8 mouse cellular contexts compared by ENCODE assay signal in the genomic region with DNA sequence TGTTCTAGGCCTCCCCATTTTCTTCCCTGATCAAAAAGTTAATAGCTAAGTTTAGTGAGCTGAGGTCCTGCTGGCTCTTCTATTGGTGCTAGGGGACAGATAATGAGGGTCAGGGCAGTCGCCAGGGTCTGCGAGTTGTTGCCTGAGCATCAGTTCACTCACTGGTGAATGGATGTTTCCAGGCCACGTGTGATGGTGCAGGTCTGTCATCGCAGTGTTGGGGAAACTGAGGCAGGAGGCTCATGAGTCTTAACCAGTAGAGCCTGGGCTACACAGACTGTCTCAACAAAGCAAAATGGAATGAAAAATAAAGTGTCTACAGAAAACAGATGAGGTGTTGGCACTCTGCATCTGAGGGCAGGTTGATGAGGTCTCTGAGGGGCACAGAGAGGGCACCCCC. TPM values are rescaled to one million over a fixed set of nuclear protein-coding genes. Genes with fewer than 3 reads are reported as not detected.
DNase-seq lines count a peak whose midpoint lies in the region; ATAC-seq and TF ChIP-seq lines count a peak whose summit lies in the region.

No protein-coding gene starts in this region.

- no peak for ATAC-seq in heart, embryonic 13.5 days (ENCODE audit: extremely low read depth, insufficient number of reproducible peaks, low FRiP score, low TSS enrichment)
- ATAC-seq in hindbrain, embryonic 11.5 days (ENCODE audit: low FRiP score), result no peak
- no peak for ATAC-seq in midbrain, embryonic 12.5 days (ENCODE audit: low FRiP score, low read depth)

- no peaks in the 10 kb centered on the region for H3K9me3 ChIP-seq in heart, embryonic 13.5 days
- H3K9me3 ChIP-seq in hindbrain, embryonic 11.5 days (ENCODE audit: control insufficient read depth, low read length), result no peaks in the 10 kb centered on the region
- no peaks in the 10 kb centered on the region for H3K9me3 ChIP-seq in midbrain, embryonic 12.5 days

- H3K27ac ChIP-seq in heart, embryonic 13.5 days (replicated peaks), result peak overlapping the region; percentile 97
- peak overlapping the region; percentile 64; the same call in 1 of the 2 replicates for H3K27ac ChIP-seq in bone marrow, adult 2 months (ENCODE audit: control insufficient read depth, insufficient read depth, low read depth, low read length, poor library complexity)
- peak overlapping the region; percentile 88 for H3K27ac ChIP-seq in hindbrain, embryonic 11.5 days (ENCODE audit: low read depth, low read length)
- peak overlapping the region; percentile 91 for H3K27ac ChIP-seq in midbrain, embryonic 12.5 days (replicated peaks)

- TF ChIP-seq POLR2A in bone marrow, adult 2 months (IDR thresholded peaks at IDR 0.05; ENCODE audit: borderline replicate concordance, control insufficient read depth, low read depth, low read length), result no peak

- WGBS in heart, embryonic 13.5 days, result 27% methylated on average over 4 of the region's 4 CpGs
- 39% methylated on average over 4 of the region's 4 CpGs for WGBS in bone marrow, adult 2 months
- 18% methylated on average over 4 of the region's 4 CpGs for WGBS in hindbrain, embryonic 11.5 days
- WGBS in midbrain, embryonic 12.5 days, result 19% methylated on average over 4 of the region's 4 CpGs

- no peaks in the 10 kb centered on the region for H3K27me3 ChIP-seq in heart, embryonic 13.5 days (replicated peaks)
- H3K27me3 ChIP-seq in hindbrain, embryonic 11.5 days (ENCODE audit: control insufficient read depth, insufficient read depth, low read length), result 0 out of 2 replicates have a peak, but pooled peaks cover 4% of the 10 kb centered on the region
- peaks cover 27% of the 10 kb centered on the region for H3K27me3 ChIP-seq in midbrain, embryonic 12.5 days

- H3K36me3 ChIP-seq in heart, embryonic 13.5 days, result 0 out of 2 replicates have a peak, but pooled peaks cover 4% of the 10 kb centered on the region
- no peaks in the 10 kb centered on the region for H3K36me3 ChIP-seq in hindbrain, embryonic 11.5 days (ENCODE audit: control insufficient read depth, insufficient read depth, low read length)
- no peaks in the 10 kb centered on the region for H3K36me3 ChIP-seq in midbrain, embryonic 12.5 days

- H3K4me1 ChIP-seq in heart, embryonic 13.5 days, result peaks cover 57% of the 10 kb centered on the region
- H3K4me1 ChIP-seq in bone marrow, adult 2 months (ENCODE audit: control insufficient read depth, insufficient read depth, low read length), result peaks cover 11% of the 10 kb centered on the region
- peaks cover 28% of the 10 kb centered on the region for H3K4me1 ChIP-seq in hindbrain, embryonic 11.5 days (replicated peaks; ENCODE audit: control insufficient read depth, insufficient read depth, low read length)
- peaks cover 65% of the 10 kb centered on the region for H3K4me1 ChIP-seq in midbrain, embryonic 12.5 days

- peak overlapping the region; percentile 97 for H3K9ac ChIP-seq in heart, embryonic 13.5 days
- H3K9ac ChIP-seq in hindbrain, embryonic 11.5 days (ENCODE audit: low read depth, low read length), result no peak overlapping the region
- H3K9ac ChIP-seq in midbrain, embryonic 12.5 days (replicated peaks), result peak overlapping the region; percentile 41

- H3K4me3 ChIP-seq in heart, embryonic 13.5 days, result peak overlapping the region; percentile 60
- no peak overlapping the region for H3K4me3 ChIP-seq in bone marrow, adult 2 months (replicated peaks; ENCODE audit: control insufficient read depth, low read depth, low read length)
- no peak overlapping the region for H3K4me3 ChIP-seq in hindbrain, embryonic 11.5 days (ENCODE audit: low read depth, low read length)
- H3K4me3 ChIP-seq in midbrain, embryonic 12.5 days, result no peak overlapping the region

- no peak for DNase-seq in heart, adult 8-10 months (ENCODE audit: low spot score)
- DNase-seq in hindbrain, embryonic 11.5 days (ENCODE audit: low spot score), result peak; percentile 33
- no peak for DNase-seq in thymus, postnatal 10 days (ENCODE audit: low spot score in 2 of 2)
- DNase-seq in urinary bladder, postnatal 36 days (ENCODE audit: low spot score in 2 of 2), result no peak
- no peak for DNase-seq in cerebellum, adult 18-20 months

- peak overlapping the region; percentile 72 for H3K4me2 ChIP-seq in heart, embryonic 13.5 days
- peak overlapping the region; percentile 63 for H3K4me2 ChIP-seq in hindbrain, embryonic 11.5 days (replicated peaks; ENCODE audit: low read depth, low read length)
- H3K4me2 ChIP-seq in midbrain, embryonic 12.5 days (replicated peaks), result peak overlapping the region; percentile 63; the same call in 1 of the 2 replicates

- TF ChIP-seq CTCF in bone marrow, adult 2 months (IDR thresholded peaks at IDR 0.05; ENCODE audit: control insufficient read depth, insufficient read depth, low read length), result no peak

RNA-seq across cellular contexts. Expression of gene Nanos3, which starts 13.9 kb away (rescaled TPM):
- 1.9 and 2.8 TPM in 2 replicates for polyA plus RNA-seq in heart, embryonic 13.5 days (2015; fragmentation: Nextera tagmentation; extraction: Ambion mirVana)
- total RNA-seq in heart, adult 8-10 months (2022), result 1 to 10 TPM in 3 of 4 experiments, under 1 TPM in 1; 0.98 to 1.7 (median 1.5) TPM
- 3.0 TPM in 1 of 2 replicates, not detected in the other for polyA plus RNA-seq in bone marrow, adult 2 months (2011; ENCODE audit: insufficient read depth, insufficient read length, low replicate concordance, missing spikeins)
- polyA plus RNA-seq in hindbrain, embryonic 11.5 days (2014; fragmentation: Nextera tagmentation; extraction: Ambion mirVana), result 4.5 and 5.6 TPM in 2 replicates
- 4.5 and 8.3 TPM in 2 replicates for polyA plus RNA-seq in midbrain, embryonic 12.5 days (2016; fragmentation: Nextera tagmentation; extraction: Ambion mirVana)

RNA-seq across cellular contexts. Expression of gene Zswim4, which starts 38.0 kb away (rescaled TPM):
- 9.1 and 9.3 TPM in 2 replicates for polyA plus RNA-seq in heart, embryonic 13.5 days (2015; fragmentation: Nextera tagmentation; extraction: Ambion mirVana)
- total RNA-seq in heart, adult 8-10 months (2022), result 1 to 10 TPM; 6.6 to 8.0 (median 7.2) TPM
- 2.0 and 4.0 TPM in 2 replicates for polyA plus RNA-seq in bone marrow, adult 2 months (2011; ENCODE audit: insufficient read depth, insufficient read length, low replicate concordance, missing spikeins)
- 22.5 and 26.1 TPM in 2 replicates for polyA plus RNA-seq in hindbrain, embryonic 11.5 days (2014; fragmentation: Nextera tagmentation; extraction: Ambion mirVana)
- polyA plus RNA-seq in midbrain, embryonic 12.5 days (2016; fragmentation: Nextera tagmentation; extraction: Ambion mirVana), result 55.3 and 55.7 TPM in 2 replicates

RNA-seq across cellular contexts. Expression of gene D8Ertd738e, which starts 50.6 kb away (rescaled TPM):
- 276 and 328 TPM in 2 replicates for polyA plus RNA-seq in heart, embryonic 13.5 days (2015; fragmentation: Nextera tagmentation; extraction: Ambion mirVana)
- 100 to 1,000 TPM; 165 to 232 (median 189) TPM for total RNA-seq in heart, adult 8-10 months (2022)
- polyA plus RNA-seq in bone marrow, adult 2 months (2011; ENCODE audit: insufficient read depth, insufficient read length, low replicate concordance, missing spikeins), result 101 and 196 TPM in 2 replicates
- 298 and 313 TPM in 2 replicates for polyA plus RNA-seq in hindbrain, embryonic 11.5 days (2014; fragmentation: Nextera tagmentation; extraction: Ambion mirVana)
- polyA plus RNA-seq in midbrain, embryonic 12.5 days (2016; fragmentation: Nextera tagmentation; extraction: Ambion mirVana), result 268 TPM in 2 replicates

RNA-seq across cellular contexts. Expression of gene 4930432K21Rik, which starts 51.0 kb away (rescaled TPM):
- polyA plus RNA-seq in heart, embryonic 13.5 days (2015; fragmentation: Nextera tagmentation; extraction: Ambion mirVana), result 0.82 and 0.88 TPM in 2 replicates
- total RNA-seq in heart, adult 8-10 months (2022), result 1 to 10 TPM in 1 of 4 experiments, under 1 TPM in 3; 0.17 to 1.2 (median 0.31) TPM
- polyA plus RNA-seq in bone marrow, adult 2 months (2011; ENCODE audit: insufficient read depth, insufficient read length, low replicate concordance, missing spikeins), result not detected in 2 replicates
- polyA plus RNA-seq in hindbrain, embryonic 11.5 days (2014; fragmentation: Nextera tagmentation; extraction: Ambion mirVana), result 0.57 and 0.88 TPM in 2 replicates
- polyA plus RNA-seq in midbrain, embryonic 12.5 days (2016; fragmentation: Nextera tagmentation; extraction: Ambion mirVana), result 2.4 TPM in 2 replicates

RNA-seq across cellular contexts. Expression of gene Cc2d1a, which starts 51.1 kb away (rescaled TPM):
- 14.5 and 15.3 TPM in 2 replicates for polyA plus RNA-seq in heart, embryonic 13.5 days (2015; fragmentation: Nextera tagmentation; extraction: Ambion mirVana)
- 10 to 100 TPM; 10.9 to 14.6 (median 12.3) TPM for total RNA-seq in heart, adult 8-10 months (2022)
- 10.9 and 18.5 TPM in 2 replicates for polyA plus RNA-seq in bone marrow, adult 2 months (2011; ENCODE audit: insufficient read depth, insufficient read length, low replicate concordance, missing spikeins)
- 8.5 and 8.8 TPM in 2 replicates for polyA plus RNA-seq in hindbrain, embryonic 11.5 days (2014; fragmentation: Nextera tagmentation; extraction: Ambion mirVana)
- polyA plus RNA-seq in midbrain, embryonic 12.5 days (2016; fragmentation: Nextera tagmentation; extraction: Ambion mirVana), result 19.0 and 19.5 TPM in 2 replicates
